Mouse (Mus musculus) neural tube, embryonic 11.5 days (tissue): ENCODE results near the gene Cars2. TPM values are rescaled to one million over a fixed set of nuclear protein-coding genes. Genes with fewer than 3 reads are reported as not detected.

Experiments used
- ATAC-seq: fragments of 200-750 bp; cut with Nextera tagmentation; 2 replicates; pipeline ENCODE4 v1.8.0; 2017; ENCODE audit warnings: moderate number of reproducible peaks, mild to moderate bottlenecking, moderate TSS enrichment, moderate library complexity; ENCODE audit not compliant: insufficient read depth, low FRiP score, low TSS enrichment
- DNase-seq: peaks from one replicate; pipeline ENCODE4 v3.0.0-alpha.2; 2015; ENCODE audit warnings: low spot score
- H3K27ac ChIP-seq: fragments of 300-500 bp; sonication (generic); 2 replicates; pipeline ENCODE4 v1.5.1; 2014; ENCODE audit warnings: low read depth, mild to moderate bottlenecking, low read length
- H3K27me3 ChIP-seq: fragments of 300-500 bp; sonication (generic); 2 replicates; pipeline ENCODE4 v1.6.1; 2014; ENCODE audit warnings: mild to moderate bottlenecking, low read length, mixed read lengths; ENCODE audit not compliant: control insufficient read depth, insufficient read depth
- H3K36me3 ChIP-seq: fragments of 300-500 bp; sonication (generic); 2 replicates; pipeline ENCODE4 v1.6.1; 2014; ENCODE audit warnings: mild to moderate bottlenecking, low read length, moderate library complexity, mixed read lengths; ENCODE audit not compliant: control insufficient read depth, insufficient read depth
- H3K4me1 ChIP-seq: fragments of 300-500 bp; sonication (generic); 2 replicates; pipeline ENCODE4 v1.6.1; 2014; ENCODE audit warnings: low read length, mixed read lengths; ENCODE audit not compliant: control insufficient read depth, insufficient read depth
- H3K4me2 ChIP-seq: fragments of 300-500 bp; sonication (generic); 2 replicates; pipeline ENCODE4 v1.6.1; 2014; ENCODE audit warnings: low read depth, mild to moderate bottlenecking, moderate library complexity
- H3K4me3 ChIP-seq: fragments of 300-500 bp; sonication (generic); 2 replicates; pipeline ENCODE4 v1.5.1; 2014; ENCODE audit warnings: low read depth, low read length
- H3K9ac ChIP-seq: fragments of 300-500 bp; sonication (generic); 2 replicates; pipeline ENCODE4 v1.6.1; 2014; ENCODE audit warnings: mild to moderate bottlenecking, low read length
- H3K9me3 ChIP-seq: fragments of 300-500 bp; sonication (generic); 2 replicates; pipeline ENCODE4 v1.6.1; 2016; ENCODE audit warnings: low read length; ENCODE audit not compliant: control insufficient read depth
- WGBS: fragments of 180-500 bp; shearing (Covaris S2); extraction: QIAGEN DNeasy Blood & Tissue Kit; methylation state at CpG from one replicate; pipeline ENCODE4 v1.1.7; 2014; 5-methylcytosine and 5-hydroxymethylcytosine counted together
- polyA plus RNA-seq: library from polyadenylated mRNA; unstranded; fragments of >200 nt; fragmentation: Nextera tagmentation; extraction: Ambion mirVana; gene quantifications from 2 replicates; pipeline ENCODE4 v1.2.1, GENCODE M21; 2014

Gene Cars2
- polyA plus RNA-seq, 1 experiment from 2014 or later, result 19.1 TPM

DNA sequence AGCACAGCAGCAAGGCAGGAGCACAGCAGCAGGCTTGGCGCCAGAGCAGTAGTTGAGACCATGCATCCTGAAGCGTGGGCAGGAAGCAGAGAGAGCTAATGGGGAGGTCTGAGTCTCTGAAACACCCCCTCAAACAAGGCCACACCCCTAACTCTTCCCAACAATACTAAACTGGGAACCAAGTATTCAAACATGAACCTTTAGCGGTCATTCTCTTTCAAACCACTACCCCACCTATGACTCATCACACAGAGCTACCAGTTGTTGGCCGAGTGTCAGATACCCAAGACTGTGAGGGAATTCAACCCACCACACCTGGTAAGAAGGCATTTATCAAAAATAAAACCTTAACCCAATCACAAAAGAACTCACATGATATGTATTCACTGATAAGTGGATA, 63.4 kb downstream of the Cars2 start:
- Histone ChIP-seq H3K9me3 (no peaks in the 10 kb centered on the region), H3K27me3 (no peaks in the 10 kb centered on the region), H3K4me2 (no peak overlapping the region), H3K9ac (no peak overlapping the region), H3K27ac (no peak overlapping the region), H3K4me1 (no peaks in the 10 kb centered on the region), H3K4me3 (no peak overlapping the region), H3K36me3 (no peaks in the 10 kb centered on the region)
- ATAC-seq (no peak), DNase-seq (no peak)
- 80% methylated on average over 4 of the region's 4 CpGs for WGBS

DNA sequence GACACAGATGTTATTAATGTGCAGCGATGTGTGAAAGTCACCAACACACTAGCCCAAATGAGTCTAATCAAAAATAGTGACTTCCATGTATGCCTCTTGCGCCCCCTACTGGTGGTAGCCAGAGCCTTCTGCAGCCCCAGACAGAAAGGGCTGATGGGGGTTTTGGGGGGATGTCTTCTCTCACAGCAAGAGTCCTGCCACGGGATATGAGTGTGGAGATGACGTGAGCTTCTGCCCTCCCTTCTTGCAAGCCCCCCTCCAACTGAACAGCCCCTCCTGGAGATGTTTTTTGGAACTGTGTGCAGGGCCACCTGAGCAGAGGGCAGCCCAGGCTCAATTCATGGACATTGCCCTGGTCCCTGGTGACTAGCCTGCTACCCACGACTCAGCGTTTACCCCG, 64.4 kb downstream of the Cars2 start:
- no peak overlapping the region for H3K4me2 ChIP-seq
- no peaks in the 10 kb centered on the region for H3K4me1 ChIP-seq
- no peak overlapping the region for H3K9ac ChIP-seq
- no peak overlapping the region for H3K27ac ChIP-seq
- 25% methylated on average over 7 of the region's 7 CpGs for WGBS
- no peaks in the 10 kb centered on the region for H3K9me3 ChIP-seq
- DNase-seq, result peak; percentile 71
- peaks cover 5% of the 10 kb centered on the region; the same call in 1 of the 2 replicates for H3K27me3 ChIP-seq
- no peaks in the 10 kb centered on the region for H3K36me3 ChIP-seq
- no peak overlapping the region for H3K4me3 ChIP-seq
- no peak for ATAC-seq

DNA sequence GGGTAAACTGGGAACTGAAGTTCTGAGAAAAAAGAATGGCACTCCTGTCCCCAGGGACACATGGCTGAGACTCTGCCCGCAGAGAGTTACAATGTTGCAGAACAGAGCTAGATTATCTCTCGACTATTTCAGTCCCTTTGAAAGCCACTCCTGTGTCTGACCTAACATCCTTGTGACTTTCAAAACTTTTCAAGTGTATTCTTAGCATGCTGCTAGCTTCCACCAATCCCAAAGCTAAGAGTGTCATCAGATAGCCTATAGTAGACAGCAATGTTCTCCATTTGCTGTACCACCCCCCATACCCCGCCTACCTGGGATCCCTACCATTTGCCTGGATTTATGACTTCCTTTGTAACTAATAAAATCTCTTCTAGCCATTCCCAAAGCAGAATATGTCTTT, 68.0 kb downstream of the Cars2 start:
- Histone ChIP-seq H3K9me3 (no peaks in the 10 kb centered on the region), H3K4me1 (peaks cover 10% of the 10 kb centered on the region; the same call in 1 of the 2 replicates), H3K9ac (no peak overlapping the region), H3K4me2 (no peak overlapping the region), H3K4me3 (no peak overlapping the region), H3K36me3 (no peaks in the 10 kb centered on the region), H3K27me3 (peaks cover 34% of the 10 kb centered on the region), H3K27ac (no peak overlapping the region)
- DNase-seq, result no peak
- ATAC-seq, result no peak
- WGBS, result 70% methylated on average over 3 of the region's 3 CpGs

DNA sequence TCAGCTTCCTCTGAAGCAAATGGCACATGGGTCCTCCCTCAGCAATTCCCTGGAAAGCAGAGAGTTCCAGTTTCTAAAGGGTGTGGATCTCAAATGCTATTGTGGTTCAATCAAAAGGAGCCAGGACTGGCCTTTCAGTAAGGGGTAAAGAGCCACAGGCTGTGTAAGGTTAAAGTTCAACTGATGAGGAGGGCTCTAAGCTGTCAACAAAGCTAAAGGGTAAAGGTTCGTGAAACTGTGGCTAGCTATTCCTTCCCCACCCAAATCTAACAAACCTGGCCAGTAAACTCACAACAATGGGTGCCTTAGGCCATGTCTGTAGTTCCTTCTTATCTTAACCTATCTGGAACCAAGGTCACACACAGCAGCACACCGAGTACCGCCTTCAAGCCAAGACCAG, 68.7 kb downstream of the Cars2 start:
- Histone ChIP-seq H3K9me3 (no peaks in the 10 kb centered on the region), H3K4me2 (no peak overlapping the region), H3K36me3 (no peaks in the 10 kb centered on the region), H3K4me3 (no peak overlapping the region), H3K27ac (no peak overlapping the region), H3K4me1 (peaks cover 11% of the 10 kb centered on the region; the same call in 1 of the 2 replicates), H3K9ac (no peak overlapping the region), H3K27me3 (peaks cover 41% of the 10 kb centered on the region)
- no peak for ATAC-seq
- WGBS, result 53% methylated on average over 3 of the region's 3 CpGs
- DNase-seq, result no peak

DNA sequence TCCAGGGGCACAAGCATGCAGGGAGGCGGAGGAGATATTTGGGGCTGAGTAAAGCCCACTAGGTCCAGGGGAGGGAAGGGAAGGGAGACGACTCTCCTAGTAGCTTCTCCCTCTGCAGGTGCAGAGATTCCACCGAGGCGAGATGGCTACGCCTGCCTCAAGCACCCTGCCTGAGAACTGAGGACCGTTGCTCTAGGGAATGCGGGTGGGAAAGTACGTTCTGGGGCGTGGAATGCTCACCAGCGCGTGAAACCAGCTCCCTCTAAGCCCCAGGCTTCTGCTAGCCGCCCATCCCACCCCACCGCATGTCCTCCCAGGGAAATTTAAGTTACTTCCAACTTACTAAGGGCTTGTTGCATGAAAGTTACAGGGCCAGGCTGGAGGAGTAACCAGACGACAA, 71.0 kb downstream of the Cars2 start:
- Histone ChIP-seq H3K9me3 (no peaks in the 10 kb centered on the region), H3K36me3 (no peaks in the 10 kb centered on the region), H3K4me2 (no peak overlapping the region), H3K27ac (no peak overlapping the region), H3K27me3 (peaks cover 60% of the 10 kb centered on the region), H3K4me3 (no peak overlapping the region), H3K4me1 (peaks cover 11% of the 10 kb centered on the region; the same call in 1 of the 2 replicates), H3K9ac (no peak overlapping the region)
- no peak for ATAC-seq
- DNase-seq, result no peak
- WGBS, result 4% methylated on average over 14 of the region's 14 CpGs

DNA sequence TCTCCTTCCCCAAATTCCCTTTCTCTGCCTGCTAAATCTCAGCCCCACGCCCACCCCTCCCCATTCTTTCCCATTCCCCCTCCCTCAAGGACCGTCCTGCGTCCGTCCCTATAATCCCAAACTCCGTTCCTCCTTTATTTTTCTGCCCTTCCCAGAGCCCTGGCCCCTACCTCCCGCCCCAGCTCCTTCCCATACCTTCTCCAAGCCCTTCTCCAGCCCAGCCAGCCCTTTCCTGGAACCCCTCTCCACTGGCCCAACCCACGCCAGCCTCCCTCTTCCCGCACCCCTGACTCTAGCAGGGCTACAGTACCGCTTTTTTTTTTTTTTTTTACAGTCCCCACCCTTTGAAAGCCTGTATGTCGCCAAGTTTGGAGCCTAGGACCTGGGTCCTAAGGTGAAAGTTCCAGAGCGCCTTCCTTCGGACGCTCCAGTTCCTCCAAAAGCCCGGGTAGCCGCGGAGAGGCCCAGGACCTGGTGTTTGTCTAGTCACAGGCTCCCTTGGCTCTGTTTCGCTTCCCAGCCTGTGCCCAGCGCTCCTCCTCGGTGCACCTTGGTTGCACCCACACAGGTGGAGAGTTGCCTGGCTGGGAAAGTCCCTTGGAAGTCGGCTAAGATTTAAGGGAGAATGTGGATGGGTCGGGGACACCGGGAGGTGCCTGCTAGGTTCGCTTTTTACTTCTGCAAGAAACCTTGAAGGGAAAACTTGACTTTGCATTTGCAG, 71.6 kb downstream of the Cars2 start:
- Histone ChIP-seq H3K4me2 (peak overlapping the region; percentile 94), H3K9me3 (no peaks in the 10 kb centered on the region), H3K4me3 (peak overlapping the region; percentile 39), H3K36me3 (no peaks in the 10 kb centered on the region), H3K27me3 (peaks cover 63% of the 10 kb centered on the region), H3K27ac (no peak overlapping the region), H3K4me1 (peaks cover 11% of the 10 kb centered on the region; the same call in 1 of the 2 replicates), H3K9ac (no peak overlapping the region)
- DNase-seq (no peak), ATAC-seq (0 out of 2 replicates have a peak, but pooled peaks have one; percentile 23)
- 2% methylated on average over 22 of the region's 23 CpGs for WGBS

DNA sequence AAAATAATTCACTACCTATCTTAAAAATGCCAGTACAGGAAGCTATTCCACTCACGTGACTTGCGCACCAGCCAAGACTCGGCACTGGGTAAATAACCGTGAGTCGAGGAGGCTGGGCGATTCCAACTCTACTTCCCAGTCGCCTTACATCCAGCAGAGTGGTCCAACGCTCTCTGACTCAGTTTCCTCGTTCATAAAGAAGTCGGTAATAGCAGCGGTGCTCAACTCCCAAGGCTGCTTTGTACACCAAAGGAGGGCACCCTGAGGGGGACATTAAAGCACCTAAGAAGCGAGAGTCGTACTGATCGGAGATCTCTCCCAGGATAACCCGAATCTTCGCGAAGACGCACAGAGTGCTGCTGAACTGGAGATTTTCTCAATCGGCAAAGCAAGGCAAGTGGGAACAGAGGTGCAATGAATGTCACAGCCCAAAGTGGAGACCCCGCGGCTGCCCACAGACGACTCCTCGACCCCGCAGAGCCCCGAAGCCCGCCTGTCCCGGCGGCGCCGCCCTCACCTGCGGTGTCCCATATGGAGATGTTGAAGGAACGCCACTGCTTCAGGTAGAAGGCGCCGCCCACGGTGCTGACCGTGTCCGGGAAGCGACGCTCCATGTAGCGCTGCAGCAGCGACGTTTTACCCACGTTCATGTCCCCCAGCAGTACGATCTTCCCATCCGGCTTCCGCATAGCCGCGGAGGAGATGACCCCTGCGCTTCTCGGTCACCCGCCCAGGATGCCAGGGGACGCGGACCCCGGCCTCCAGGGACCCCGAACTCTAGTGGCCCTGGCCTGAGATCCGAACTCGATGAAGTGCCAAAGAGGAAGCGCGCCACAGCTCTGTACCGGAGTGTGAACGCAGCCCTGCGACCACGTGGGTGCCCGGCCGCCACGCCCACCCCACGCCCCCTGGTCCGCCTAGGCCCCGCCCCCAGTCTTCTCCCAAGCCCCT, 72.5 kb downstream of the Cars2 start, which contains the start of gene Rab20:
Rab20 (minus strand) TSS at position 900 of the 951 bp plus-strand sequence.
- Histone ChIP-seq H3K4me3 (peak within 1 kb of the TSS; percentile 39), H3K4me1 (peaks cover 11% of the 10 kb centered on the region; the same call in 1 of the 2 replicates), H3K9me3 (no peaks in the 10 kb centered on the region), H3K27ac (no peak within 1 kb of the TSS), H3K27me3 (peaks cover 63% of the 10 kb centered on the region), H3K36me3 (no peaks in the 10 kb centered on the region), H3K9ac (peak within 1 kb of the TSS; percentile 37), H3K4me2 (peak within 1 kb of the TSS; percentile 94)
- ATAC-seq (peak; percentile 71), DNase-seq (peak; percentile 72)
- under 1% methylated on average over 68 of the region's 69 CpGs for WGBS

DNA sequence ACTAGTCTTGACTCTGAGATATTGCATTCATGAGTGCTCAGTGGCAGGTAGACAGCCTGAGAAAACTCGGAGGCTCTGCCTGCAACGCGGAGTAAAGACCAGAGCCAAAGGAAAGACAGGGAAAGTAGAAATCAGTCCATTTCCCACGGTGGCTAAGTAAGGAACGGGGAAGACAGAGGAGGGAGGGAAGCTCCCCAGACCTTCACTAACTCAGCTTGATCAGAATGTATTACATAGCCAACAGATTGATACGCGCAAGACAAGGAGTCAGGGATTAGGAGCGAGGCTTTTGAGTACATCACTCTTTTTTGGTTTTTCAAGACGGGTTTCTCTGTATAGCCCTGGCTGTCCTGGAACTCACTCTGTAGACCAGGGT, 73.4 kb downstream of the Cars2 start:
- no peak overlapping the region for H3K9ac ChIP-seq
- ATAC-seq, result no peak

More for the DNA sequence above, 73.4 kb downstream of the Cars2 start:
- Histone ChIP-seq H3K36me3 (no peaks in the 10 kb centered on the region), H3K4me1 (peaks cover 11% of the 10 kb centered on the region; the same call in 1 of the 2 replicates), H3K27me3 (peaks cover 63% of the 10 kb centered on the region), H3K9me3 (no peaks in the 10 kb centered on the region), H3K27ac (no peak overlapping the region), H3K4me2 (peak overlapping the region; percentile 5; the same call in 1 of the 2 replicates), H3K4me3 (no peak overlapping the region)
- no peak for DNase-seq
- 6% methylated on average over 9 of the region's 9 CpGs for WGBS
